8 mouse cellular contexts compared by ENCODE assay signal in the genomic region with DNA sequence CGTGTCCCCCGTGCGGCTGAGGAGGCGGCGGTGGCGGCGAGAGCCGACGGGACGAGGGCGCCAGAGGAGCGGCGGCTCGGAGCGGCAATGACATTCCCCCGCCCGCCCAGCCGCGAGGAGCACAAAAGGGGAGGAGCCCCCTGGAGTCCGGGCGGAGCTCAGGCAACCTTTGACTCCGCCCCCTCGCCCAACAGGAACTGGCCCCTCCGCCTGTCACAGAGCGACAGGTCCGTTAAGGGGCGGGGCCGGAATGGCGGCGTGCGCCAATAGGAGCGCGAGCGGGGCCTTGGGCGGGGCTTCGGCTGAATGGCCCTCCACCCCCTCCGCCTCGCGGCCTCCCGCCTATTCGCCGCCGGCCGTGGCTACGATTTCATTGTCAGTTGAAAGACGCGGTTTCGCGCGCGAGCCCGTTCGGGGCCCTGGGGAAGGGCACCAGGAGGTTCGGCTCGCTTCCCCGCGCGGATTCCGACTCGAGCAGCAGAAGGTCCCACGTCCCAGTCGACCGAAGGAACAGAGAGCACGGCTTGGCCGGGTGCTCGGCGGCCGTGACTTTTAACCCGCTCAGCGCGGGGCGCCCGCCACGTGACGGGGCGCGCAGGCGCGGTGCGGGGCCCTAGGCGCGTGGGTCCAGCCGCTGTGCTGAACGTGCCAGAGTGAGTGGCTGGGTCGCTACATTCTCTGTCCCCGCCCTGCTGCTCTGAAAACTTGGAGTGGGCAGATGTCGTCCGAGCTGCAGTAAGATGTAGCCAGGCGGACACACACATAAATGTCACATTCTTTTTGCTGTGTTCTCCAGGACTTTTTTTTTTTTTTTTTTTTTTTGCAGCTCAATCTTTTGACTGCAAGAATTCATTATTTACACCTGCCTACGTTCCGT. TPM values are rescaled to one million over a fixed set of nuclear protein-coding genes. Genes with fewer than 3 reads are reported as not detected.
DNase-seq lines count a peak whose midpoint lies in the region; ATAC-seq lines count a peak whose summit lies in the region.

A gene (minus strand): TSS at position 76 of the 877 bp plus-strand sequence.

- H3K36me3 ChIP-seq in intestine, embryonic 14.5 days (ENCODE audit: control insufficient read depth, insufficient read depth, low read length) = no peaks in the 10 kb centered on the region

- intact Hi-C loops in left cerebral cortex, postnatal 14 days (cut with DNase I) = loop anchor here (10.0 kb wide), 1 partner anchor 394 kb away; no protein-coding TSS in a partner anchor

- H3K27ac ChIP-seq in intestine, embryonic 14.5 days (ENCODE audit: low read depth) = peak within 1 kb of the TSS; percentile 99

- H3K9ac ChIP-seq in intestine, embryonic 14.5 days (ENCODE audit: low read length) = peak within 1 kb of the TSS; percentile 99

- H3K27me3 ChIP-seq in intestine, embryonic 14.5 days (replicated peaks; ENCODE audit: control insufficient read depth, insufficient read depth, low read length) = no peaks in the 10 kb centered on the region

- H3K4me2 ChIP-seq in intestine, embryonic 14.5 days (ENCODE audit: low read length) = peak within 1 kb of the TSS; percentile 80

- under 1% methylated on average over 91 of the region's 91 CpGs for WGBS in intestine, embryonic 14.5 days

- peak; percentile 93 for ATAC-seq in intestine, embryonic 14.5 days (replicated peaks; ENCODE audit: low FRiP score, low TSS enrichment, low read depth)

- peaks cover 28% of the 10 kb centered on the region for H3K4me1 ChIP-seq in intestine, embryonic 14.5 days (replicated peaks; ENCODE audit: control insufficient read depth, insufficient read depth, low read length)

- no peaks in the 10 kb centered on the region for H3K9me3 ChIP-seq in intestine, embryonic 14.5 days (ENCODE audit: control insufficient read depth, low read length)

- DNase-seq in adrenal gland, adult 18-20 months (ENCODE audit: low spot score in 2 of 2) = peak; percentile 99
- DNase-seq in embryo, embryonic 11 days = peak; percentile 100
- DNase-seq in gastrocnemius, postnatal 25 days = peak; percentile 100
- DNase-seq in intestine, embryonic 14.5 days (ENCODE audit: low spot score) = peak; percentile 98
- peak; percentile 99 to 100 for DNase-seq in left cerebral cortex, postnatal 14 days (ENCODE audit: low spot score in 2 of 2)
- DNase-seq in mesoderm, embryonic 11.5 days (ENCODE audit: low read depth, low spot score) = peak; percentile 99
- DNase-seq in right cerebral cortex, postnatal 36 days (ENCODE audit: low spot score in 2 of 2) = peak; percentile 99
- DNase-seq in yolk sac, embryonic 10.5 days (ENCODE audit: low spot score) = peak; percentile 99

- H3K4me3 ChIP-seq in intestine, embryonic 14.5 days (ENCODE audit: low read depth, low read length) = peak within 1 kb of the TSS; percentile 96

RNA-seq across cellular contexts. Expression of the gene that starts here (rescaled TPM):
- 100 to 1,000 TPM; 123 to 124 TPM for total RNA-seq in adrenal gland, adult 18-20 months (2021)
- 10 to 100 TPM; 67.5 to 69.2 TPM for total RNA-seq in gastrocnemius, postnatal 25 days (2021)
- 124 and 135 TPM in 2 replicates for polyA plus RNA-seq in intestine, embryonic 14.5 days (2014; fragmentation: Nextera tagmentation; extraction: Ambion mirVana)
- 10 to 100 TPM; 94.4 to 96.2 TPM for total RNA-seq in left cerebral cortex, postnatal 14 days (2021)

Comparison
In these comparisons a context has a peak if more than half of its experiments do, and no peak if none do; other contexts are left out.
1. Peak in every context shown above with its lines: DNase-seq, ATAC-seq, H3K4me3 ChIP-seq and H3K27ac ChIP-seq.